Mouse (Mus musculus): ENCODE measurements at regions not wholly inside any gene's neighbourhood (a gene's known extent, or its start where the extent isn't known, plus 50 kb on each side); places are given as distances from the start of the nearest gene placed in this dataset.

DNA sequence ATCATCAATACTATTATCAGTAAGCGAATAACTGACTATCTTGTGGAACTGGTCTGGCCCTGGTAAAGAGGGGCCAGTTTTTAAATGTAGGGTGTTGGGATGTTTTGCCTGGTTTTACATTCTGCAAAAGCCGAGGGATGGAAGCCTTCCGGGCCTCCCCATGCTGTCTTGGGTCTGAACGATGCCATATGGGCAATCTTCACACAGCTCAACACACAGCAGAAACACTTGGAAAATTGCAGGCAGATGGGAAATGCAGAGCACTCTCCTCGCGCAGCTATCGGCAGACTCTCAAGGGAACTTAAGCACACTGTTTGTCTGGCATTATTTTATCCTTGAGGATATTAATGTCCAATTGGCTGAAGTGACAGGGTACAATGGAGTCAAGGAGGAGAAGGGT is 129.3 kb upstream of the Lnx1 start:
- Histone ChIP-seq H3K4me1 (ENCODE audit: control insufficient read depth, insufficient read depth, low read length) (peaks cover 7% of the 10 kb centered on the region; the same call in 1 of the 2 replicates), H3K9ac (ENCODE audit: low read length) (no peak overlapping the region), H3K4me3 (ENCODE audit: low read depth, low read length) (no peak overlapping the region), H3K36me3 (ENCODE audit: control insufficient read depth, insufficient read depth, low read length) (no peaks in the 10 kb centered on the region), H3K27me3 (ENCODE audit: control insufficient read depth, insufficient read depth, low read length) (0 out of 2 replicates have a peak, but pooled peaks cover 2% of the 10 kb centered on the region), H3K4me2 (ENCODE audit: low read depth, severe bottlenecking) (no peak overlapping the region), H3K27ac (replicated peaks; ENCODE audit: low read depth, low read length) (no peak overlapping the region), H3K9me3 (ENCODE audit: control insufficient read depth, low read length) (no peaks in the 10 kb centered on the region)
- peak; percentile 68; the same call in 1 of the 2 replicates for ATAC-seq (ENCODE audit: insufficient number of reproducible peaks, low FRiP score, low TSS enrichment, low read depth)
- no peak for DNase-seq (ENCODE audit: low spot score)
- 59% methylated on average over 7 of the region's 7 CpGs for WGBS

DNA sequence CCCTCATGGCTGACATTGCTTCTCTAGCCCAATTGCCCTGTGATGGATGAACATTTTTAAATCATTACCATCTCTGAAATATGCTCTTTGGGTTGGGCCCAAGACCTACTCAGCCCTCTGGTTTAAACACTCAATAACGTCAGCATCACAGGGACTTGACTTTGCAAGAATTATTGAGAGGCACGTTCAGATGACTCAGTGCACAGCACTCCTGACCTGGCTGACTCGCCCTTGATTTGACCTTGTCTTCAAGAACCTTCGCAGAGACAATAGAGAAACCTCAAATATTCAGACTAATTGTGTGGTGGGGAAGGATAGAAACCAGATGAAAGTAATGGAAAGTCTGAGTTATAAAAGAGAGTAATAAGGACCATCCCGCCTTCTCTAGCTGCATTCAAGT is 127.9 kb upstream of the Lnx1 start:
- 30% methylated on average over 5 of the region's 5 CpGs for WGBS
- Histone ChIP-seq H3K9me3 (ENCODE audit: control insufficient read depth, low read length) (no peaks in the 10 kb centered on the region), H3K4me1 (ENCODE audit: control insufficient read depth, insufficient read depth, low read length) (peaks cover 7% of the 10 kb centered on the region; the same call in 1 of the 2 replicates), H3K4me2 (ENCODE audit: low read depth, severe bottlenecking) (no peak overlapping the region), H3K9ac (ENCODE audit: low read length) (no peak overlapping the region), H3K27ac (replicated peaks; ENCODE audit: low read depth, low read length) (no peak overlapping the region), H3K36me3 (ENCODE audit: control insufficient read depth, insufficient read depth, low read length) (no peaks in the 10 kb centered on the region), H3K27me3 (ENCODE audit: control insufficient read depth, insufficient read depth, low read length) (0 out of 2 replicates have a peak, but pooled peaks cover 2% of the 10 kb centered on the region), H3K4me3 (ENCODE audit: low read depth, low read length) (no peak overlapping the region)
- DNase-seq (ENCODE audit: low spot score) (no peak), ATAC-seq (ENCODE audit: insufficient number of reproducible peaks, low FRiP score, low TSS enrichment, low read depth) (no peak)

DNA sequence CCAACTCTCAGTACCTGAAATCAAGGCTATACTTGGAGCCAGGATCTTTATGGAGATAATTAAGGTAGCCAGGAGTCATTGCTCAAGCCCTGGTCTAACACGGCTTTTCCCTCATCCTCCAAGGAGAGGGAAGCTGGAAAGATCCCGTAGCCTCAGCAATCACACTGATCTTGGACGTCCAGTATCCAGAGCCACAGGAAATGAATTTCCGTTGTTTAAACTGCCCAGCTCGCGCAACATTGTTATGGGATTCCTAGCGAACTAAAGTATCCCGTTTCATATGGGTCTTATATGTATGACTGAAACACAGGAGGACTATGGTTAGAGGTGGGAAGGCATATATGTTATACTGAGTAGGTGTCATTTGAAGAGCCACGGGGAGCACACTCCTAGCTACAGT is 126.3 kb upstream of the Lnx1 start:
- WGBS, result 74% methylated on average over 9 of the region's 9 CpGs
- no peak for ATAC-seq (ENCODE audit: insufficient number of reproducible peaks, low FRiP score, low TSS enrichment, low read depth)
- no peak overlapping the region for H3K27ac ChIP-seq (replicated peaks; ENCODE audit: low read depth, low read length)

DNA sequence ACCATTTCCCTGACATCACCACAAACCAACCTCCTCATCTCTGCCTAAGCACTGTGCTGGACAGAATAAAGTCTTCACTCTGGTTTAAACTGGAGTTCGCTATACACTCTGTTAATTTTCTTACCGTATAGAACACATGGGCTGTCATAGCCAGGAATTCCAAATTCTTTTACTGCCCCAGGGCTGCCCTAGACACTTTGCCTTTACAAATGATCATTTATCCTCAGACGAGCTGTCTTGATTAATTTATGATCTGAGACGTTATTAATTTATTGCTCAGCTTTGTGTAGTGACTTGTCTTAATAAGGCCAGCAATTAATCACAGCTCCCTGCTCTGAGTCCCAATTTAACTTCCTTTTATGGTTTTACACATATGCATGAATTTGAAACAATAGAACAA is 125.2 kb upstream of the Lnx1 start:
- WGBS, result 16% methylated on average over 4 of the region's 4 CpGs
- DNase-seq (ENCODE audit: low spot score) (no peak), ATAC-seq (ENCODE audit: insufficient number of reproducible peaks, low FRiP score, low TSS enrichment, low read depth) (no peak)
- no peaks in the 10 kb centered on the region for H3K9me3 ChIP-seq (ENCODE audit: control insufficient read depth, low read length)
- no peak overlapping the region for H3K4me3 ChIP-seq (ENCODE audit: low read depth, low read length)
- H3K27ac ChIP-seq (replicated peaks; ENCODE audit: low read depth, low read length), result no peak overlapping the region
- no peaks in the 10 kb centered on the region for H3K27me3 ChIP-seq (ENCODE audit: control insufficient read depth, insufficient read depth, low read length)
- no peak overlapping the region for H3K4me2 ChIP-seq (ENCODE audit: low read depth, severe bottlenecking)
- no peak overlapping the region for H3K9ac ChIP-seq (ENCODE audit: low read length)
- H3K36me3 ChIP-seq (ENCODE audit: control insufficient read depth, insufficient read depth, low read length), result no peaks in the 10 kb centered on the region
- H3K4me1 ChIP-seq (ENCODE audit: control insufficient read depth, insufficient read depth, low read length), result peaks cover 7% of the 10 kb centered on the region; the same call in 1 of the 2 replicates

More for the DNA sequence above, 126.3 kb upstream of the Lnx1 start:
- H3K36me3 ChIP-seq (ENCODE audit: control insufficient read depth, insufficient read depth, low read length), result no peaks in the 10 kb centered on the region
- H3K27me3 ChIP-seq (ENCODE audit: control insufficient read depth, insufficient read depth, low read length), result 0 out of 2 replicates have a peak, but pooled peaks cover 2% of the 10 kb centered on the region
- DNase-seq (ENCODE audit: low spot score), result no peak
- no peak overlapping the region for H3K4me2 ChIP-seq (ENCODE audit: low read depth, severe bottlenecking)
- peaks cover 7% of the 10 kb centered on the region; the same call in 1 of the 2 replicates for H3K4me1 ChIP-seq (ENCODE audit: control insufficient read depth, insufficient read depth, low read length)
- no peak overlapping the region for H3K9ac ChIP-seq (ENCODE audit: low read length)
- H3K9me3 ChIP-seq (ENCODE audit: control insufficient read depth, low read length), result no peaks in the 10 kb centered on the region
- no peak overlapping the region for H3K4me3 ChIP-seq (ENCODE audit: low read depth, low read length)

DNA sequence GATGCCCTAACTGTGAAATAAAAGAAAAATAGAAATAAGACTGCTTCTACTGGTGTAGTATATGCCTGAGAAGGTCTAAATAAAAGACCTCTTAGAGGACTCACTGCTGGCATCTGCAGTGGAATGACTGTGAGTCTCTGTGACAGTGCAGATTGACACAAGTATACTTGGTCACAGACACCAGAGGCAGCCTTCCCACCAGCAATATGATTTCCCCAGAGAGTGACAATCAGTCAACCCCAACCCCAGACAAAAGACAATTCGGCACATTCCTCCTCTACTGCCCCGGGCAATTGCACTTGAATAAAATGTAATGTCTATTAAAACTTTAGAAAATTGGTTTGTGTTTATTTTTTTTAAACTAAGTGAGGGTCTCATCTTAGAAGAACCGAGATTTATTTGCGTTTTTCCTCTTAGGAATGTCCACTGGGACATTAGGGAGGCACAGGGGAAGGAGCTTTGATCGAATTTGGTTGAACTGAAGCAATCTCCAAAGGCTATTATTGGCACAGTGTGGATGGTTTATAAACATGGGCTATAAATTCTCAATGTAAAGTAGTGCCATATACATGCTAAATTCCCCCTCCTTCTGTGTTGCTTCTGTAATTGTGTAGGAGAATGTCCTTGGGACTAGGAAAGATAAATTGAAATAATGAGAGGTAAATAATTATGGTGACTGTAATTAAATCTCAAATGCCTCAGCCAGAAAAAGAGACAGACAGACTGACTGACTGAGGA is 123.0 kb upstream of the Lnx1 start:
- Histone ChIP-seq H3K4me3 (ENCODE audit: low read depth, low read length) (no peak overlapping the region), H3K9ac (ENCODE audit: low read length) (no peak overlapping the region), H3K36me3 (ENCODE audit: control insufficient read depth, insufficient read depth, low read length) (no peaks in the 10 kb centered on the region), H3K4me1 (ENCODE audit: control insufficient read depth, insufficient read depth, low read length) (peaks cover 3% of the 10 kb centered on the region; the same call in 1 of the 2 replicates), H3K4me2 (ENCODE audit: low read depth, severe bottlenecking) (no peak overlapping the region), H3K27ac (replicated peaks; ENCODE audit: low read depth, low read length) (no peak overlapping the region), H3K27me3 (ENCODE audit: control insufficient read depth, insufficient read depth, low read length) (no peaks in the 10 kb centered on the region), H3K9me3 (ENCODE audit: control insufficient read depth, low read length) (no peaks in the 10 kb centered on the region)
- ATAC-seq (ENCODE audit: insufficient number of reproducible peaks, low FRiP score, low TSS enrichment, low read depth) (no peak), DNase-seq (ENCODE audit: low spot score) (no peak)
- WGBS, result 83% methylated on average over 5 of the region's 5 CpGs

DNA sequence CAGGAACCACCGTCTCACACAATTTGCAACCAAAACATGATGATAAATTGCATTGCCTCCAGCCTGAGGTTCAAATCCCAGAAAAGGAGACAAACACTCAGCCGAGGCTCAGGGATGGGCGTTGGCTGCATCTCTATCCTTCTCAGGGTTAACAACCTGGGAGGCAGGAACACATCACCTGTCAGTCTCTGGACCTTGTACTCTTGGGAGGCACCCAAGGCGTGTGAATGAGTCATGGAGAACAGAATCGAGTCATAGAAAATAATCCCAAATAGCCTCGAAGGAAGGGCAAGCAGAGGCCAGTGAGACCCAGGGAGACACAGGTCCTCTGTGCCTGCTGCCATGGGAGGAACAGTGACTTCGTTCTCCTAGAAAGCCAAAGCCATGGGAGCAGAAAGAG is 121.0 kb upstream of the Lnx1 start:
- H3K4me3 ChIP-seq (ENCODE audit: low read depth, low read length), result no peak overlapping the region
- WGBS, result 83% methylated on average over 7 of the region's 7 CpGs
- no peaks in the 10 kb centered on the region for H3K9me3 ChIP-seq (ENCODE audit: control insufficient read depth, low read length)
- no peak for DNase-seq (ENCODE audit: low spot score)
- H3K4me2 ChIP-seq (ENCODE audit: low read depth, severe bottlenecking), result no peak overlapping the region
- ATAC-seq (ENCODE audit: insufficient number of reproducible peaks, low FRiP score, low TSS enrichment, low read depth), result no peak
- no peaks in the 10 kb centered on the region for H3K27me3 ChIP-seq (ENCODE audit: control insufficient read depth, insufficient read depth, low read length)
- H3K4me1 ChIP-seq (ENCODE audit: control insufficient read depth, insufficient read depth, low read length), result no peaks in the 10 kb centered on the region; the same call in 1 of the 2 replicates
- H3K9ac ChIP-seq (ENCODE audit: low read length), result no peak overlapping the region
- no peak overlapping the region for H3K27ac ChIP-seq (replicated peaks; ENCODE audit: low read depth, low read length)
- no peaks in the 10 kb centered on the region for H3K36me3 ChIP-seq (ENCODE audit: control insufficient read depth, insufficient read depth, low read length)

DNA sequence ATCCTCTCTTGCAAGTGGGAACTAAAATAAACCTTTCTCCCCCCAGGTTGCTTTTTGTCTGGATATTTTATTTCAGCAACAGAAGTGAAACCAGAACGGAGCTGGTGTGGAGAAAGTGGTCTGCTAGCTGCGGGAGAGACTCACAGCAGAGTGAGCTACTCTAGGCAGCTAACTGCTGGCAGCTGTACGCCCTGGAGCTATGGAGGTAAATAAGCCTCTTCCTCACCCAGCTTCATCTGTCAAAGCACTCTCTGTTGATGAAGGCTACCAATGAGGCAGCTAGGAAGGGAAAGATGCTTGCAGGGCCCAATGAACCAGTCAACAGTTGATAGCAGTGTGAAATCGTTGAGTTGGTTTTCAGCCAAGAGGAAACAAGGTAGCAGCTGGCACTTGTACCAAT is 119.3 kb upstream of the Lnx1 start:
- Histone ChIP-seq H3K27ac (replicated peaks; ENCODE audit: low read depth, low read length) (no peak overlapping the region), H3K4me2 (ENCODE audit: low read depth, severe bottlenecking) (no peak overlapping the region), H3K4me3 (ENCODE audit: low read depth, low read length) (no peak overlapping the region), H3K9me3 (ENCODE audit: control insufficient read depth, low read length) (no peaks in the 10 kb centered on the region), H3K9ac (ENCODE audit: low read length) (no peak overlapping the region), H3K4me1 (ENCODE audit: control insufficient read depth, insufficient read depth, low read length) (peaks cover 5% of the 10 kb centered on the region; the same call in 1 of the 2 replicates), H3K27me3 (ENCODE audit: control insufficient read depth, insufficient read depth, low read length) (no peaks in the 10 kb centered on the region), H3K36me3 (ENCODE audit: control insufficient read depth, insufficient read depth, low read length) (no peaks in the 10 kb centered on the region)
- DNase-seq (ENCODE audit: low spot score) (no peak), ATAC-seq (ENCODE audit: insufficient number of reproducible peaks, low FRiP score, low TSS enrichment, low read depth) (no peak)
- 51% methylated on average over 4 of the region's 4 CpGs for WGBS

DNA sequence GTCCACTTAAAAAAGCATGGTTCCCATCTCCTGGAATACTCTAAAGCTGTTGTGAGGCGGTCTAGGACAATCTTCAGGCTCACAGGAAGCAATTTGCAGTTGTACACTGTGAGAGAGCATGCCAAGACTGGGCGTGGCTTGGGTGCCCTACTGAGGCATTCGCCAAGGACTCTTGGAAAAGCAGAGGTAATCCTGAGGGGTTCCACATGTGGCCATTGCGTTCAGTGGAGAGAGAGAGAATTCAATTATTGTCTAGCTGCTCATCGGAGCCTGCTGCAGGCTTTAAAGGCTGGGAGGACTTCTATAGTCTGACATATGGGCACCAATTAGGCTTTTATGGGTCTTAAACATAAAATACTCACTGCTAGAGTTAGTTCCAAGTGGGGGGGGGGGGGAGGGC is 113.8 kb upstream of the Lnx1 start:
- Histone ChIP-seq H3K27ac (replicated peaks; ENCODE audit: low read depth, low read length) (no peak overlapping the region), H3K27me3 (ENCODE audit: control insufficient read depth, insufficient read depth, low read length) (no peaks in the 10 kb centered on the region), H3K4me1 (ENCODE audit: control insufficient read depth, insufficient read depth, low read length) (peaks cover 11% of the 10 kb centered on the region; the same call in 1 of the 2 replicates), H3K9me3 (ENCODE audit: control insufficient read depth, low read length) (no peaks in the 10 kb centered on the region), H3K4me2 (ENCODE audit: low read depth, severe bottlenecking) (no peak overlapping the region), H3K36me3 (ENCODE audit: control insufficient read depth, insufficient read depth, low read length) (no peaks in the 10 kb centered on the region), H3K4me3 (ENCODE audit: low read depth, low read length) (no peak overlapping the region), H3K9ac (ENCODE audit: low read length) (no peak overlapping the region)
- ATAC-seq (ENCODE audit: insufficient number of reproducible peaks, low FRiP score, low TSS enrichment, low read depth), result no peak
- DNase-seq (ENCODE audit: low spot score), result peak; percentile 48
- WGBS, result 20% methylated on average over 5 of the region's 5 CpGs

Data from limb, embryonic 11.5 days (tissue).